Mouse (Mus musculus) kidney, adult 8-10 months (tissue): ENCODE measurements around the gene Npl.

Experiments used
- DNase-seq, 2 experiments: peaks; one replicate each; pipeline ENCODE4 v3.0.0; 2022

Npl gene

GRCm38 (mm10) chr1:153549536-153550199, at the start of gene Npl:
TSS of gene Npl (minus strand) at chr1:153550045.
- DNase-seq = peak; percentile 66 to 72

- no peak for DNase-seq
These were observed 49.6 kb upstream of the Npl start for GRCm38 (mm10) chr1:153599302-153600045.

GRCm38 (mm10) chr1:153598773-153599172, 48.9 kb upstream of the Npl start:
- no peak for DNase-seq

- DNase-seq = no peak
These were observed 43.8 kb upstream of the Npl start for GRCm38 (mm10) chr1:153593678-153594077.

GRCm38 (mm10) chr1:153590176-153590734, 40.4 kb upstream of the Npl start:
- DNase-seq = no peak

GRCm38 (mm10) chr1:153587956-153588355, 38.1 kb upstream of the Npl start:
- no peak for DNase-seq

GRCm38 (mm10) chr1:153586826-153587225, 37.0 kb upstream of the Npl start:
- DNase-seq = no peak

- DNase-seq = no peak
These were observed 35.9 kb upstream of the Npl start for GRCm38 (mm10) chr1:153585752-153586151.

GRCm38 (mm10) chr1:153583189-153583588, 33.3 kb upstream of the Npl start:
- no peak for DNase-seq

- no peak for DNase-seq
These were observed 24.9 kb upstream of the Npl start for GRCm38 (mm10) chr1:153574730-153575129.

GRCm38 (mm10) chr1:153572271-153573043, 22.6 kb upstream of the Npl start:
- DNase-seq = no peak

GRCm38 (mm10) chr1:153565701-153566100, 15.9 kb upstream of the Npl start:
- no peak for DNase-seq

- no peak for DNase-seq
These were observed 14.9 kb upstream of the Npl start for GRCm38 (mm10) chr1:153564701-153565100.

GRCm38 (mm10) chr1:153563675-153564074, 13.8 kb upstream of the Npl start:
- DNase-seq = no peak

GRCm38 (mm10) chr1:153560805-153561204, 11.0 kb upstream of the Npl start:
- DNase-seq = no peak

- DNase-seq = no peak
These were observed 9.9 kb upstream of the Npl start for GRCm38 (mm10) chr1:153559701-153560100.

GRCm38 (mm10) chr1:153559126-153559647, 9.3 kb upstream of the Npl start:
- DNase-seq = peak; percentile 44 to 67

- peak; percentile 34 to 47 for DNase-seq
These were observed 7.1 kb upstream of the Npl start for GRCm38 (mm10) chr1:153556896-153557295.

- no peak for DNase-seq
These were observed 6.4 kb upstream of the Npl start for GRCm38 (mm10) chr1:153556202-153556601.

- peak in 1 of 2 experiments; percentile 68 for DNase-seq
These were observed 969 bp upstream of the Npl start for GRCm38 (mm10) chr1:153550814-153551213.

GRCm38 (mm10) chr1:153547555-153547954, 2.3 kb downstream of the Npl start:
- no peak for DNase-seq

GRCm38 (mm10) chr1:153545196-153545595, 4.6 kb downstream of the Npl start:
- DNase-seq = no peak

GRCm38 (mm10) chr1:153542726-153543320, 7.0 kb downstream of the Npl start:
- DNase-seq = peak; percentile 71 to 78
